Mouse (Mus musculus) C2C12 (cell line): Measurements from ENCODE around the gene Vmn2r75.

Experiments
- CEBPB ChIP-seq: IDR thresholded peaks from one replicate; pipeline ENCODE4 v1.6.1; 2011; ENCODE audit warnings: low read depth, mild to moderate bottlenecking, control low read depth, moderate library complexity
- CTCF ChIP-seq: IDR thresholded peaks from one replicate; pipeline ENCODE4 v1.5.1; 2011; ENCODE audit not compliant: control insufficient read depth, insufficient read depth, insufficient read length
- FOSL1 ChIP-seq: IDR thresholded peaks from one replicate; pipeline ENCODE4 v1.8.0; 2011; ENCODE audit warnings: mild to moderate bottlenecking, low read length; ENCODE audit not compliant: poor library complexity, insufficient read depth, severe bottlenecking
- MAX ChIP-seq: IDR thresholded peaks from one replicate; pipeline ENCODE4 v1.6.1; 2011; ENCODE audit warnings: mild to moderate bottlenecking, control low read depth
- MYOD1 ChIP-seq: IDR thresholded peaks from one replicate; pipeline ENCODE4 v1.6.1; 2011; ENCODE audit warnings: low read depth; ENCODE audit not compliant: control insufficient read depth, insufficient read length
- MYOG ChIP-seq: IDR thresholded peaks from one replicate; pipeline ENCODE4 v1.6.1; 2011; ENCODE audit not compliant: control insufficient read depth, insufficient read length; ENCODE audit errors: extremely low read depth

- TF ChIP-seq CTCF (no peak), MAX (no peak), MYOG (no peak), FOSL1 (no peak), MYOD1 (no peak), CEBPB (no peak)
Measured at GRCm38 (mm10) chr7:86211345-86211744, 39.8 kb upstream of the Vmn2r75 start.
